Mouse (Mus musculus) neural tube, embryonic 15.5 days (tissue): ENCODE results near the gene Hist1h2ao. TPM values are rescaled to one million over a fixed set of nuclear protein-coding genes. Genes with fewer than 3 reads are reported as not detected.
"Not testable (repeated sequence)": the region's sequence is repeated elsewhere in the genome, so short reads cannot be mapped to it uniquely, and the experiment has no call there.

ENCODE experiments used
- ATAC-seq: fragments of 200-750 bp; cut with Nextera tagmentation; 2 replicates; pipeline ENCODE4 v1.8.0; 2017; ENCODE audit warnings: mild to moderate bottlenecking, moderate TSS enrichment, moderate library complexity; ENCODE audit not compliant: low FRiP score
- H3K27ac ChIP-seq: fragments of 300-500 bp; sonication (generic); replicated peaks from 2 replicates; pipeline ENCODE4 v1.5.1; 2015; ENCODE audit warnings: mild to moderate bottlenecking, inconsistent platforms
- H3K27me3 ChIP-seq: fragments of 300-500 bp; sonication (generic); replicated peaks from 2 replicates; pipeline ENCODE4 v1.6.1; 2015; ENCODE audit warnings: inconsistent platforms
- H3K36me3 ChIP-seq: fragments of 300-500 bp; sonication (generic); 2 replicates; pipeline ENCODE4 v1.6.1; 2015; ENCODE audit warnings: inconsistent platforms
- H3K4me1 ChIP-seq: fragments of 300-500 bp; sonication (generic); 2 replicates; pipeline ENCODE4 v1.6.1; 2015; ENCODE audit warnings: inconsistent platforms
- H3K4me2 ChIP-seq: fragments of 300-500 bp; sonication (generic); 2 replicates; pipeline ENCODE4 v1.6.1; 2015; ENCODE audit warnings: inconsistent platforms, mild to moderate bottlenecking, moderate library complexity
- H3K4me3 ChIP-seq: fragments of 300-500 bp; sonication (generic); replicated peaks from 2 replicates; pipeline ENCODE4 v1.5.1; 2015; ENCODE audit warnings: mild to moderate bottlenecking, inconsistent platforms
- H3K9ac ChIP-seq: fragments of 300-500 bp; sonication (generic); replicated peaks from 2 replicates; pipeline ENCODE4 v1.6.1; 2015; ENCODE audit warnings: mild to moderate bottlenecking, inconsistent platforms
- H3K9me3 ChIP-seq: fragments of 300-500 bp; sonication (generic); replicated peaks from 2 replicates; pipeline ENCODE4 v1.6.1; 2016; ENCODE audit warnings: inconsistent platforms
- WGBS: fragments of 180-500 bp; shearing (Covaris S2); methylation state at CpG from one replicate; pipeline ENCODE4 v1.1.7; 2015; ENCODE audit warnings: mixed read lengths; 5-methylcytosine and 5-hydroxymethylcytosine counted together
- polyA plus RNA-seq: library from polyadenylated mRNA; unstranded; fragments of >200 nt; fragmentation: Nextera tagmentation; extraction: Ambion mirVana; gene quantifications from 2 replicates; pipeline ENCODE4 v1.2.1, GENCODE M21; 2015

Gene Hist1h2ao
- polyA plus RNA-seq, 1 experiment from 2014 or later = 1.5 TPM

DNA sequence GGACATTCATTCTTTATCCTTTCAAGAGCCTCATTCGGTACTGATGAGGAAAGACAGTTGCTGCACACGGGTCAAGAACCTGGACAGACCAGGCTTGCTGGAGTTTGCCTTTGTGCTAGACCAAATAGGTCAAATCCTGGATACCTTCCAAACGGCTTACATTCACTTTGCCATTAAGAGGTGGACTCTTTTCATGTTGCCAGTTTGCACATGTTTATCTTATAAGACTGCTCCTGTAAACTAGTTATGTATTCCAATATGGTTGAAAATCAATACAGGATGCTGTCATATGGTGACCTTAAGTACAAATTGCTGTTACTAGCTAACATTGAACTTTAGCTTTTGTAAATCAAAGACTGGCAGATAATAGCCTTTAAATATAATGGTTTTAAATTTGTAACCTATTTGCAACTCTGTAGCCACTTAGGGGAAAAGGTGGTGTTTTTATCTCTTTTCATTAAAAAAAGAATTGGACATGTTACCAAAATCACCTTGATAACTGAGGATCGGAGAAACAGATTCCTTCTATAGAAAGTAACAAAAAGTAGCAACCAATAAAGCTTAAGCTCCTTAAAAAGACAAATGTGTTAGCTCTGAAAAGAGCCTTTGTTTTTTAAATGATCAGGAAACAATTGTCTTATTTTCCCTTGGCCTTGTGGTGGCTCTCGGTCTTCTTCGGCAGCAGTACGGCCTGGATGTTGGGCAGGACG, 23.9 kb upstream of the Hist1h2ao start:
- H3K9ac ChIP-seq = 0 out of 2 replicates have a peak overlapping the region, but pooled peaks have one; percentile 30
- H3K4me1 ChIP-seq = peaks cover 37% of the 10 kb centered on the region
- peak overlapping the region; percentile 40 for H3K4me3 ChIP-seq
- 3% methylated on average over 8 of the region's 8 CpGs for WGBS
- no peaks in the 10 kb centered on the region for H3K27me3 ChIP-seq
- peak overlapping the region; percentile 67 for H3K4me2 ChIP-seq
- H3K9me3 ChIP-seq = no peaks in the 10 kb centered on the region
- peak overlapping the region; percentile 71 for H3K27ac ChIP-seq
- no peaks in the 10 kb centered on the region for H3K36me3 ChIP-seq
- ATAC-seq = no peak

GRCm38 (mm10) chr13:21786899-21787629, 23.2 kb upstream of the Hist1h2ao start, which contains the start of the genes Hist1h2an and Hist1h2bp:
TSS of gene Hist1h2an (minus strand) at chr13:21787218.
TSS of gene Hist1h2bp (plus strand) at chr13:21787461.
- WGBS = under 1% methylated on average over 38 of the region's 63 CpGs
- Histone ChIP-seq H3K27ac (peak within 1 kb of the TSS; percentile 72), H3K4me1 (peaks cover 37% of the 10 kb centered on the region), H3K9ac (0 out of 2 replicates have a peak within 1 kb of the TSS, but pooled peaks have one; percentile 34), H3K4me3 (peak within 1 kb of the TSS; percentile 40), H3K4me2 (peak within 1 kb of the TSS; percentile 67)
- peak; percentile 96 for ATAC-seq
- H3K27me3 ChIP-seq, H3K9me3 ChIP-seq, H3K36me3 ChIP-seq: not testable (repeated sequence)

GRCm38 (mm10) chr13:21787760-21788593, 22.3 kb upstream of the Hist1h2ao start:
- Histone ChIP-seq H3K4me2 (peak overlapping the region; percentile 67), H3K9me3 (no peaks in the 10 kb centered on the region), H3K27ac (0 out of 2 replicates have a peak overlapping the region, but pooled peaks have one; percentile 33), H3K4me1 (peaks cover 29% of the 10 kb centered on the region), H3K4me3 (peak overlapping the region; percentile 40), H3K36me3 (no peaks in the 10 kb centered on the region), H3K27me3 (no peaks in the 10 kb centered on the region), H3K9ac (0 out of 2 replicates have a peak overlapping the region, but pooled peaks have one; percentile 34)
- peak; percentile 6 for ATAC-seq
- 12% methylated on average over 16 of the region's 21 CpGs for WGBS

DNA sequence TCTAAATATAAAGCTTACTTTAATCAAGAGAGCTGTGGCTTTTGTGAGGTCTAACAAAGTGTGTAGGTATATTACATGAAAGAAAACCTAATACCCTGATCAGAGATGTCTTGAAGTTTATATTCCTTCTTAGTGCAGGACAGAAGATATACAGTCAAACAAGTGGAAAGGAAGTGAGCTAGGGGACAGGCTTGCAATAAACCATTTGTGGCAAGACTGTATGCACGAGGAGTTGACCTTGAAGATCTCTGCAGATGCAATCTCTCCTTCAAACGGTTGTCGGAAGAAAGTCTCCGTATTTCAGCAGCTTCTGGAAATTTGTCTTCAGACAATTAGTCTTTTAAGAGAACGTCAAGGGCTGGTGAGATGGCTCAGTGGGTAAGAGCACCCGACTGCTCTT, 20.3 kb upstream of the Hist1h2ao start:
- no peak overlapping the region for H3K4me3 ChIP-seq
- H3K4me2 ChIP-seq = no peak overlapping the region
- H3K27ac ChIP-seq = no peak overlapping the region
- H3K4me1 ChIP-seq = peaks cover 19% of the 10 kb centered on the region
- no peaks in the 10 kb centered on the region for H3K9me3 ChIP-seq
- no peak for ATAC-seq
- H3K36me3 ChIP-seq = no peaks in the 10 kb centered on the region
- 62% methylated on average over 6 of the region's 6 CpGs for WGBS
- no peak overlapping the region for H3K9ac ChIP-seq
- no peaks in the 10 kb centered on the region for H3K27me3 ChIP-seq

GRCm38 (mm10) chr13:21790601-21791283, 19.5 kb upstream of the Hist1h2ao start:
- no peaks in the 10 kb centered on the region for H3K36me3 ChIP-seq
- H3K4me1 ChIP-seq = peaks cover 19% of the 10 kb centered on the region
- no peak for ATAC-seq
- WGBS = 6% methylated on average over 18 of the region's 18 CpGs
- H3K4me2 ChIP-seq = peak overlapping the region; percentile 46
- H3K27ac ChIP-seq = no peak overlapping the region
- H3K4me3 ChIP-seq = 0 out of 2 replicates have a peak overlapping the region, but pooled peaks have one; percentile 4
- H3K27me3 ChIP-seq = no peaks in the 10 kb centered on the region
- peak overlapping the region; percentile 28; the same call in 1 of the 2 replicates for H3K9ac ChIP-seq
- no peaks in the 10 kb centered on the region for H3K9me3 ChIP-seq

GRCm38 (mm10) chr13:21795584-21795983, 14.7 kb upstream of the Hist1h2ao start:
- Histone ChIP-seq H3K36me3 (no peaks in the 10 kb centered on the region), H3K9ac (no peak overlapping the region), H3K4me3 (no peak overlapping the region), H3K27ac (no peak overlapping the region), H3K9me3 (no peaks in the 10 kb centered on the region), H3K4me2 (no peak overlapping the region), H3K27me3 (no peaks in the 10 kb centered on the region), H3K4me1 (peaks cover 5% of the 10 kb centered on the region; the same call in 1 of the 2 replicates)
- no peak for ATAC-seq
- 97% methylated on average over 7 of the region's 7 CpGs for WGBS

DNA sequence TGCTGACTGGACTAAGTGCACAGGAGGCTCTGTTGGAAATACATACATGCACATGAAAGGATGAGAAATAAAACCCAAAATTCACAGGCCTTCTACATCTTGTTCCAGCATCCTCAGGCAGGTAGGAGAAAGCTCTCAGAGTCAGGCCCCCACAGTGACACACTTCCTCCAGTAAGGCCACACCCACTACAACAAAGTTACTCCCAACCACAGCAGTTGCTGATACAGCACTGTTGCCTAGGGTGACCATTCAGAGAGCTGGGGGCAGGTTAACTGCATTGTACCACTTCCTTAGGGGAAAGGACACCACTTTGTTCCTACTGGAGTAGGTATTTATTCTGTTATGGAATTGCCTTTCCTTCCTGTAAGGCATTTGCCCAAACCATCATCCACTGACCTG, 13.1 kb upstream of the Hist1h2ao start:
- not testable (repeated sequence) for H3K4me2 ChIP-seq, H3K4me3 ChIP-seq, ATAC-seq, H3K9ac ChIP-seq, H3K4me1 ChIP-seq, H3K36me3 ChIP-seq, H3K9me3 ChIP-seq, H3K27ac ChIP-seq, H3K27me3 ChIP-seq

- not testable (repeated sequence) for H3K27me3 ChIP-seq, H3K9ac ChIP-seq, H3K4me2 ChIP-seq, H3K9me3 ChIP-seq, H3K27ac ChIP-seq, H3K36me3 ChIP-seq, H3K4me1 ChIP-seq, H3K4me3 ChIP-seq
- WGBS = no CpG with 5 or more reads among the region's 4 CpGs
- peak; percentile 79 for ATAC-seq
Measured at GRCm38 (mm10) chr13:21803058-21803457, 7.2 kb upstream of the Hist1h2ao start.

DNA sequence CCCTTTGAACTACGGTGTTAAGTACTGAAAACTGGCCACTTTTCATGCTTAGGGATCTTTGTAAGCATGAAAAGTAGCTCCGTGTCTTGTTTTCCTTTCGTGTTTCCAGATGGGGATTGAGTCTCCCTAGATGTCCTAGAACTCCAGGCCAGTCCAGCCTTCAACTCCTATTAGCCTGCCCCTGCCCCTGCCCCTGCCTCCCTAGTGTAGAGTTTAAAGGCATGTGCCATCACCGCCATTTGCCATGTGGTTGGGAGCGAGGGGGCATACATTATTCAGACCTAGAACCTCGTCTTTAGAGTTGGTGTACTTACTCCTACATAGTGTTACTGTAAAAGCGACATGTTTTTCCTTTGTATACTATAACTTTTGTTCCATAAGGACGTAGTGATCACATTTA, 809 bp downstream of the Hist1h2ao start:
- not testable (repeated sequence) for H3K4me2 ChIP-seq, H3K4me3 ChIP-seq, H3K36me3 ChIP-seq, H3K4me1 ChIP-seq, H3K9me3 ChIP-seq, H3K9ac ChIP-seq, H3K27me3 ChIP-seq, H3K27ac ChIP-seq
- ATAC-seq = peak; percentile 15
- no CpG with 5 or more reads among the region's 8 CpGs for WGBS

DNA sequence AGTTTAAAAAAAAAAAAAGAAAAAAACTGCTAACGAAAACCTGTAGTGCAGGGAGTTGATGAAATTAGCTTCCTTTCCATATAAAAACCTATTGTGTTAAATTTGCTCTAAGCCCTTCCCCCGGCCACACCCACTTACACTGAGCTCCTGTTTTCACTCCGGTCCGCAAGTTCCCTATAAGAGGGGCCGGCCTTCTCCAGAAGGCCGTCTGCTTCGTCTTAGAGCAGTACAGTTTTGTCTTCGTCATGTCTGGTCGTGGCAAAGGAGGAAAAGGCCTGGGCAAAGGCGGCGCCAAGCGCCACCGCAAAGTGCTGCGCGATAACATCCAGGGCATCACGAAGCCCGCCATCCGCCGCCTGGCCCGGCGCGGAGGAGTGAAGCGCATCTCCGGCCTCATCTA, 1.3 kb downstream of the Hist1h2ao start, which contains the start of gene Hist1h4m:
Hist1h4m (plus strand) TSS at position 208 of the 400 bp plus-strand sequence.
- not testable (repeated sequence) for H3K27ac ChIP-seq, H3K36me3 ChIP-seq, H3K27me3 ChIP-seq, H3K9ac ChIP-seq, H3K4me1 ChIP-seq, H3K9me3 ChIP-seq
- peak; percentile 77 for ATAC-seq
- WGBS = no CpG with 5 or more reads among the region's 24 CpGs
- H3K4me2 ChIP-seq = peak within 1 kb of the TSS; percentile 47
- H3K4me3 ChIP-seq = peak within 1 kb of the TSS; percentile 18; the same call in 1 of the 2 replicates

DNA sequence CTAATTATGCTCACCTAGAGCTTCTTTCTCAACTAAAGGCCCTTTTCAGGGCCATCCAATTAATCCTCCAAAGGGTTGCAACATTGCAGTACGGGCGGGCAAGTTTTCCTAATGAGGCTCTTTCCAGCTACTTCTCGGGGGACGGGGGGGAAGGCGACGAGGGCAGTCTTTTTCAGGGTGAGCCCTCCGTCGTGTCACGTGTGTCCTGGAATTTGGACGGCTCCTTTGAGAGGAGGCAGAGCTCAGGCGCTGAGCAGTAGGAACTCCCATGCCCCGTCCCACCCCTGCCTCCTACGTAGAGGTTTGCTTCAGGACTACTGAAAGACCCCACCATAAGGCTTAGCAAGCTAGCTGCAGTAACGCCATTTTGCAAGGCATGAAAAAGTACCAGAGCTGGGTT, 1.8 kb downstream of the Hist1h2ao start:
- 1% methylated on average over 14 of the region's 14 CpGs for WGBS
- not testable (repeated sequence) for H3K4me1 ChIP-seq, H3K36me3 ChIP-seq, H3K9ac ChIP-seq, H3K27ac ChIP-seq, ATAC-seq, H3K27me3 ChIP-seq, H3K9me3 ChIP-seq
- peak overlapping the region; percentile 18; the same call in 1 of the 2 replicates for H3K4me3 ChIP-seq
- peak overlapping the region; percentile 47 for H3K4me2 ChIP-seq
